Mouse (Mus musculus) small intestine, adult 2 months (tissue): ENCODE data around the gene Gm43720.

ENCODE experiments used
- CTCF ChIP-seq: fragments of 200-500 bp; IDR thresholded peaks from 2 replicates; pipeline ENCODE4 v1.5.1; 2012; ENCODE audit warnings: low read depth, mild to moderate bottlenecking, control low read depth, inconsistent platforms, low read length, moderate library complexity, mixed read lengths; ENCODE audit not compliant: insufficient replicate concordance, insufficient read length; ENCODE audit errors: extremely low read depth
- POLR2A ChIP-seq: fragments of 200-500 bp; IDR thresholded peaks from 2 replicates; pipeline ENCODE4 v1.6.1; 2012; ENCODE audit warnings: low read depth, mild to moderate bottlenecking, control low read depth, inconsistent platforms, low read length, moderate library complexity

- TF ChIP-seq CTCF: no peak
- no peak for TF ChIP-seq POLR2A
These were observed 1.8 kb downstream of the Gm43720 start for GRCm38 (mm10) chr5:138277994-138278393.
